Mouse (Mus musculus): ENCODE data around the gene Ahdc1. TPM values are rescaled to one million over a fixed set of nuclear protein-coding genes. Genes with fewer than 3 reads are reported as not detected.

The Ahdc1 gene
- total RNA-seq, 2 experiments from 2014 or later, result 29.3 to 32.8 TPM

DNA sequence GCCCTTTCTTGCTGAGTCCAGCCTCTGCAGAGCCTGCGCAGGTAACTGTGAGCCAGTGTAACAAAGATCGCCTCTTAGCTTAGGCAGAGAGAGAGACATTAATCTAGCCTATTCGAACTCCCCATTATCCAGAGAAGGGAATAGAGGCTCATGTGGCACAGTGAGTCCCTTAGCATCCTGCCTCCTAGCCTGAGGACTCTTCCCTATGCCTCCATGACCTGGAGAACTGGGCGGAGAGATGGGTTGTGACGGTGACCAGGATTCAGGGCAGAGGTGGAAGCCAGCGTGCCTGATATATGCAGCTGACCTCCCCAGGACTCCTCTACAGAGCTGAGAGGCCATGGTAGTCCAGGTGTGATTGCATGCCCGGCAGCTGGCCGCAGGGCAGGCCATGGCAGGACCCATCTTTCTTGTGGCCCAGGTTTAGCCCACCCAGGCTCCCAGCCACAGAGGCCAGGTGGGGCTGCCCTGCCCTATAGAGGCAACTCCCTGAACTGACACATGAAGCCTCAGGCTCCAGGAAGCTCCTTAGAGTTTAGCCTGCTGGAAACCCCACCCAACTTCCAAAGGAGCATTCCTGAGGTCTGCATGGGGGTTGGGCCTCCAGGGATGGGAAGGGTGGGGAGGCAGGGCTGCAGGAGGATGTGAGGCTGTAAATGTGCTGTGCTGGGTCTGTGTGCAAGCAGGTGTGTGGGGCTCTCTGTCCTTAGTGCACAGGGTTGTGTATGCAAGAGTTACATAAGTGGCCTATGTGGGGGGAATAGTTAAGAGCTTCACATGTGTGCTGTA, 44.3 kb downstream of the Ahdc1 start:
- DNase-seq, result no peak

DNA sequence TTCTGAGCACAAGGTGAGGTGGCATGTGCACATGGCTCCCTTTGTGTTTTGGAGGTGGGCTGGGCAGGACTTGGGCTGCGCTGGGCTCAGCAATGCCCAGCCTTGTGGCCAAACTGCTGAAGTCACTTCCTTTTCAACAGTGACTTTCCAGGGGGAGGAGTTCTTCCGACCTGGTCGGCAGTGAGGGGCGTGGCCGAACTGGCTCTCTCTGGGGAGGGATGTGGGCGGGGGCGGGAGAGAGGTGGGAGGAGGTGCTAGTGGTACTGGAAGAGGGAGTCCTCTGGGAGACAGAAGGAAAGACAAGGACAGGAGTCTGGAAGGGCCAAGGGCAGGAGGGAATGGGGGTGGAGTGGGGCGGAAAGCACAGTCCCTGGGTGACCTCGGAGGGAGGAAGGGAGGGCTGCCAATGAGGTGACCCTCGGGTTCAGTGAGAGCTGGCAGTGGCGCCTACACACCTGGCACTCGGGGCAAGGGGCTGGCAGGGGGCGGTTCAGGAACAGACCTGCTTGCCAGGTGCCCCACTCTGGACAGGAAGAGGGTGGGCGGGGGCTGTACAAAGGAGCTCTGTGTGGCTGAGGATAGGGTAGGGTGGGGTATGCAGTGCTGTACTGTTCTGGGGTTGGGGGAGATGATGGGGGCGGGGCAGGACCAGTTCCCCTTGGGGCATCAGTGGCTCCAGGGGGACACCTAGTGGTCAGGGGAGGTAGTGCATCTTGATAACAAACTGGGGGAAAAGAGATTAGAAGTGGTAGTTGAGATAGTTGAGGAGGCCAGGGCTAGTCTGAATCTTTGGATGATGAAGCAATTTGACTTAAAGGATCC, 45.2 kb downstream of the Ahdc1 start:
- peak; percentile 79 for DNase-seq

DNA sequence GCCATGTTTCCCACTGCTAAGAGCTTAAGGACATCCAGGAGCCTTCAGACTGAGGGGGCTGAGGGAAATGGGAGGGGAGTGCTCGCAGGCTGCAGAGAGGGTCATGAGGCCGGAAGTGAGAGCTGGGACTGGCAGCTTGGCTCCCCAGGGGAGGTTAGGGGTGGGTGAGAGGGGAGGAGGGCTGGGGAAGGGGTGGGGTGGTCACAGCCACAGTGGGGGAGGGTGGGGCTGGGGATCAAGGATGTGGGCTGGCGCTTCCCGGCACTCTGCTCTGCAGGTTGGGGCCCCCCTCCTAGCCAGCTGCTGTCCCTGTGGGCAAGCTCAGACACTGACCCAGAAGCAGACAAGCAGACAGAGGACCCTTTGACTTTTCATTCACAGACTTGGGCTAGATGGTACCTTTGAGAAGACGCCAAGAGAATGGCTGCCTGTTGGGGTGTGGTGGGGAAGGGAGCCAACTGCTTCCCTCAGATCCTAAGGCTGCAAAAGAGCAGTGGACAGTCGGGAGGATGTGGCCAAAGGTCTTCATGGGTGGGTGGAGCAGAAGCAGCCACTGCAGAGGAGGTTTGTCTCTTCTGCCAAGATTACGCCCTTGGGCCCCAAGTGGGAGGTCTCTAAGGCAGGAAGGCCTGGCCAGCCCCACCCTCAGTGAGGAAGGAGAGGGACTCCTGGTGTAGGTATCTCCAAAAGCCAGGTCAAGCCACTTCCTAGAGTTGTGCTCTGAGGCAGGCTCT, 46.5 kb downstream of the Ahdc1 start:
- DNase-seq, result peak; percentile 81

DNA sequence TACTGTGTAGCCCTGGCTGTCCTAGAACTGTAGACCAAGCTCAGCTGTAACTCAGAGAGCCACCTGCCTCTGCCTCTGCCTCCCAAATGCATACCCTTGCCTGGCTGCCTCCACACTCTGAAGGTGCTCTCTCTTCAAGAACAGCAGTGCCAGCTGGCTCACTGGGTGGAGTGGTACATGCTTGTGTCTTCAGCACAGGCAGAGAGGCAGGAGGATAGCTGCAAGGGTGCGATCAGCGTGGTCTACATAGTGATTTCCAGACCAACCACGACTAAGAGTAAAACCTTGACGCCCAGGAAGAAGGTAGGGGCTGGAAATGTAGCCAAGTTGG, 47.0 kb downstream of the Ahdc1 start:
- DNase-seq, result no peak

DNA sequence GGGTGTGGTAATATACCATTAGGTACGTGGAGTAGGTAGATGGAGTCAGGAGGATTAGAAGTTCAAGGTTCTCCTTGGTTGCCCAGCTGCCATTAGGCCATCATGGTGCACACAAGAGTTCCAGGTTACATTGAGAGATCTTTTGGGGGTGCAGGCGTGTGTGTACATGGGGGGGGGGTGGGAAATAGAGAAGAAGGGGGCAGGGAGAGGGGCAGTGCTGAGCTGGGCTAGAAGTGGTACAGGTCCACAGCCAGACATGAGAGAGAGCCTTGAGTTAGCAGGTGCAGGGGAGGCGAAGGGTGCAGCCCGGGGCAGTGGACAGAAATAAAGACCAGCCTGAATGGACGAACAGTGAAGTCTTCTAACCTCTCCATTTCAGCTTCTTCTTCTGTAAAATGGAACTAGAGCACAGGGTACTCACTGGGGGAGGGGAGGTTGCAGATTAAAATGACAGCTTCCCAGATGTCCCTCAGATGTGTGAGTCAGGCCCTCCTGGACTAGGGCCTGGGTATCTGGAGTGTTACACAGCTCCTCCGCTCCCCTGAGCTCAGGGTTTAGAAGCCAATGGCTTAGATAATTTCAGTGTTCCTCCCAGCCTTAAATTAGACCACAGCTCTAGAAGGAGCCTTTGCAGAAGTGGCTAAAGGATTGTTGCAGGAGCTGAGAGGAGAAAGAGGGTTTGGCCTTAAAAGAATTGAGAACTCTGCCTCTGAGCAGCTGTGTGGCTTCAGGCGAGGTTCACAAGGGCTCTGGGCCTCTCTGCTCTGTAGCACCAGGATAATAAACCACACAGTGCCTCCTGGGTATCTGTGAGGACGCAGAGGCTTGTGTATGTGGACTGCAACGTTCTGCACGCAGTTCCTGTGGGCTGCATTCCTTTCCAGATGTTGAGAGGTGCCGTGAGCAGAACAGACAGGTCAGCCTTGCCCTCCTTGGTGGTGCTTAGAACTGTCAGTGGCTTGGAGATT, 47.7 kb downstream of the Ahdc1 start:
- no peak for DNase-seq

DNA sequence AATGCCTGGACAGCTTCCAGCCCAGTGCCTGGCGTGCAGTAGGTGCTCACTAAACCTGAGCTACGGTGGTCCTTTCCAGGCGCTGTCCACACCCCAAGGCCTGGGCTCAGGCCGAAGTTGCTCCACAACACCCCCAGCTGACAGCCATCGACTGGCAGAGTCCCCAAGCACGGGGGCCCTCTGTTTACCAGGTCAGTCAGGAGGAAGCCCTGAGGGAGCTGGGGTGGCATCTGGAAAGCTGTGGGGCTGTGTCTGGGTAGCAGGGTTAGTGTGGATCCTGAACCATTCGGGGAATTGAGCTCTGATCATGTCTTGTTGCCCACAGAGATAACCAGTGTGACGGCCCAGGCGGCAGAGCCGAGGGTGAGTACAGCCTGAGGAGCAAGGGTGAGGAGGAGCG, 49.6 kb downstream of the Ahdc1 start:
- no peak for DNase-seq

DNA sequence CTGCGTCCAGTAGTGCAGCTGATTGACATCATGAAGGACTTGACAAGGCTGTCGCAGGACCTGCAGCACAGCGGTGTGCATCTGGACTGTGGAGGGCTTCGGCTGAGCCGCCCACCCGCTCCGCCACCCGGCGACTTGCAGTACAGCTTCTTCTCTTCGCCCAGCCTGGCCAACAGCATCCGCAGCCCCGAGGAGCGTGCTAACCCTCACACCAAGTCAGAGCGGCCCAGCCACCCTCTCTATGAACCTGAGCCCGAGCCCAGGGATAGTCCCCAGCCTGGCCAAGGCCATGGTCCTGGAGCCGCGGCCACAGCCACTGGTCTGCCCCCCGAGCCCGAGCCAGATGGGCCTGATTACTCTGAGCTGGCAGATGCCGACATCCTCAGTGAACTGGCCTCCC, 50.7 kb downstream of the Ahdc1 start:
- DNase-seq, result no peak

DNA sequence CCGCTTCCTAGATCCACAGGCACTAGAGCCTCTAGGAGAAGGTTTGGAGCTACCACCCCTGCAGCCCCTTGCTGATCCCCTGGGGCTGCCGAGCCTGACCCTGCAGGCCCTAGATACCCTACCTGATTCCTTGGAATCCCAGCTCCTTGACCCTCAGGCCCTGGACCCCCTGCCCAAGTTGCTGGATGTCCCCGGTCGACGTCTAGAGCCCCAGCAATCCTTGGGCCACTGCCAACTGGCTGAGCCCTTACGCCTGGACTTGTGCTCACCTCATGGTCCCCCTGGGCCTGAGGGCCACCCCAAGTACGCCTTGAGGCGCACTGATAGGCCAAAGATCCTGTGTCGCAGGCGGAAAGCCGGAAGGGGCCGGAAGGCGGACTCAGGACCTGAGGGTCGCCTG, 51.2 kb downstream of the Ahdc1 start:
- no peak for DNase-seq

DNA sequence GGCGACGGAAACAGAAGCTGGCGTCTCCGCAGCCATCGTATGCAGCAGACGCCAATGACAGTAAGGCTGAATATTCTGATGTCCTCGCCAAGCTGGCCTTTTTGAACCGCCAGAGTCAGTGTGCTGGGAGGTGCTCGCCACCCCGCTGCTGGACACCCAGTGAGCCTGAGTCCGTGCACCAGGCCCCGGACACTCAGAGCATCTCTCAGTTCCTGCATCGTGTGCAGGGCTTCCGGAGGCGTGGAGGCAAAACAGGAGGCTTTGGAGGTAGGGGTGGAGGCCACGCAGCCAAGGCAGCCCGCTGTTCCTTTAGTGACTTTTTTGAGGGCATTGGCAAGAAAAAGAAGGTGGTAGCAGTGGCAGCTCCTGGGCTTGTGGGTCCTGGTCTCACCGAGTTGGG, 52.1 kb downstream of the Ahdc1 start:
- DNase-seq, result no peak

DNA sequence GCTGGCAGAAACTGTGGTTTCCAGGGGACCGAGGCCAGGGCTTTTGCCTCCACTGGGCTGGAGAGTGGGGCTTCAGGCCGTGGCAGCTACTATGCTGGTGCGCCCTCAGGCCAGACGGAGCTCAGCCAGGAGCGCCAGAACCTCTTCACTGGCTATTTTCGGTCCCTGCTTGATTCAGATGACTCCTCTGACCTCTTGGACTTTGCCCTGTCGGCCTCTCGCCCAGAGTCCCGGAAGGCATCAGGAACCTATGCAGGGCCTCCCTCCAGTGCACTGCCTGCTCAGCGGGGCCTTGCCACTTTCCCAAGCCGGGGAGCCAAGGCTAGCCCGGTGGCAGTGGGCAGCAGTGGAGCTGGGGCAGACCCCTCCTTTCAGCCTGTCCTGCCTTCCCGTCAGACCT, 52.7 kb downstream of the Ahdc1 start:
- DNase-seq, result peak; percentile 76

DNA sequence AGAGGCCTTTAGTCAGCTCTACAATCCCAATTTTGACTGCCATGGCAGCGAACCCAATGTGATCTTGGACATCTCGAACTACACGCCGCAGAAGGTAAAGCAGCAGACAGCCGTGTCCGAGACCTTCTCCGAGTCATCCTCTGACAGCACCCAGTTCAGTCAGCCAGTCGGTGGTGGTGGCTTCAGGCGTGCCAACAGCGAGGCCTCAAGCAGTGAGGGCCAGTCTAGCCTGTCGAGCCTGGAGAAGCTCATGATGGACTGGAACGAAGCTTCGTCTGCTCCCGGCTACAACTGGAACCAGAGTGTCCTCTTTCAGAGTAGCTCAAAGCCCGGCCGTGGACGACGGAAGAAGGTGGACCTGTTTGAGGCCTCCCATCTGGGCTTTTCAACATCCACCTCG, 53.7 kb downstream of the Ahdc1 start:
- DNase-seq, result no peak

DNA sequence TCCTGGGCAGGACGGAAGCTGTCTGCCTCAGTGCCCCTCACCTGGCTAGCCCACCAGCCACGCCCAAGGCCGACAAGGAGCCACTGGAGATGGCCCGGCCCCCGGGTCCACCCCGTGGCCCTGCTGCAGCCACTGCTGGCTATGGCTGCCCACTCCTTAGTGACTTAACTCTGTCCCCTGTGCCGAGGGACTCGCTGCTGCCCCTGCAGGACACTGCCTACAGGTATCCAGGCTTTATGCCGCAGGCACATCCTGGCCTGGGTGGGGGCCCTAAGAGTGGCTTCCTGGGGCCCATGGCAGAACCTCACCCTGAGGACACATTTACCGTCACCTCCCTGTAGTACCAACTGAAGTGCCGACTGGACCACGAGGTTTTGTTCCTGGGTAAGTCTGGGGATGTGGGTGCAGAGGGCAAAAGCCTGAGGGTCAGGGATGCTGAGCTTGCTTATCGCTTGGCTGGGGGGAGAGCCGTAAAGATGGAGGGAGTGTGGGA, 54.9 kb downstream of the Ahdc1 start:
- no peak for DNase-seq

DNA sequence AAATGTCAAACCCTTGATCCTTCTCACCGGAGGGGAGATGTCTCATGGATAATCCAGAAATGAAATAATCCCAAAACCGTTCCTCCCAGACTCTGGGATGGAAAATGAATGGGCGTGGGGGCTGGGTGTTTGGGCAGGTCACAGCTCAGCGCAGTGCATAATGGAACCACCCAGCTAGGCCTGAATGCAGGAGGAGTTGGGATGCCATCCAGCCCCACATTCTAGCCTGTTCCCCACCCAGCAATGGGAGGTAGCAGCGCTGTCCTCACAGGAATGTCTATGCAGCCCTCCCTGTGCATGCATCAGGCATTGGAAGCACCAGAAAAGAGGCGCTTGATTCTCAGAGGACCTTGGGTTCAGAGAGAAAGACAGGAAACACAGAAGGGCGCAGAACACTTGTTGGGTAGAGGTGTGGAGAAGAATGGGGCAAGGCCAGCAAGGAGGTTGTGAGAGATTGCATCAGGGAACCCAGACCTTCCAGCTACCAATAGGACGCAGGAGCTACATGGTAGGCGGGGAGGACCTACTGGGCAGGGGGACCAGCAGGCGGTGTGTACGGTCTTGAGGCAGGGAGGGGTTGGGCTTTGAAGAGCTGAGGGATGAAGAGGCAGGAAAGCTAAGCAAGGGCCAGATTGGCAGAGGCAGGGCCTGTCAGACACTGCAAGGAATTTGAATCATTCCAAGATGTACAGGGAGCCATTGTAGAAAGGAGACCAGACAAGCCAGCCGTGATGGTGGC, 57.5 kb downstream of the Ahdc1 start:
- DNase-seq, result no peak

DNA sequence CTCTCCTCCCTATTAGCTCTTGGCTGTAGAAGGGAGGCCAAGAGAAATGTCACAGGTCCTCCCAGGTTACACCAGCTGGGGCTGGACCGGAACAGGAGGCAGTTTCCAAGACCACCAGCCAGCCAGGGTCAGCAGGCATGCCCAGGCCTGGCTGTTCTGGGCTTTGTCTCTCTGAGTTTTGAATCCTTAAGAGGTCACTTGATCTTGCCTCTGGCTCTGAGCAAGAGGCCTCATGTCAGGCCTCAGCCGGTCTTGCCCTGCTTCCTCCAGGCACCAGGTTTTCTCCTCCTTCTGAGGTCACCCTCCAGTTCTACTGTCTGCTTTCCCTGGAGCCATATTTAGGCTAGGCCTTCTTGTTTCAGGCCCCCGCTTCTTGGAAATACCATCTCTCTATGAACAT, 59.3 kb downstream of the Ahdc1 start:
- DNase-seq, result peak; percentile 81

DNA sequence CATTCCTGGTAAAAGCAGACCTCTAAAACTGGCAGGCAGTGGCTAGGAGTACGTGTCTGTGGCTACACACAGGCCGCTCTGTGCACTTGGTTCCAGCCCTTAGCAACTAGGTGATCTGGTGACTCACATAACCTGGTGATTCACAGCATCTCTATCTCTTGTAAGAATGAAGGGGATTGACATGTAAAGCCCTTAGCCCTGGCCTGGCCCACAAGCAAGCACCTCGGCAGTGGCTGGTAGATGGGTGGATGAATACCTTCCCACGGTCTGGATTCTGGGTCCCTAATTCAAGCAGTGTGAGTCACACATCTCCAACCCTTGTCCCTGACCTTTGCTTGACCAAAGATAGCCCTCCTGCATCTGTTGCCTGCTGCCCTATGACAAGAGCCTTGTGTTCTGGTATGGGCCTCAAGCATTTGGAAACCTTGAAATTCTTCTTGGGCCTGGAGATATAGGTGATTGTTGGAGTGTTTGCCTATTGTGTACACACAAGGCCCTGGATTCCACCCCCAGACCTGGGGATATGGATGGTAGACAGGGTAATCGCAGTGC, 59.8 kb downstream of the Ahdc1 start:
- DNase-seq, result no peak

DNA sequence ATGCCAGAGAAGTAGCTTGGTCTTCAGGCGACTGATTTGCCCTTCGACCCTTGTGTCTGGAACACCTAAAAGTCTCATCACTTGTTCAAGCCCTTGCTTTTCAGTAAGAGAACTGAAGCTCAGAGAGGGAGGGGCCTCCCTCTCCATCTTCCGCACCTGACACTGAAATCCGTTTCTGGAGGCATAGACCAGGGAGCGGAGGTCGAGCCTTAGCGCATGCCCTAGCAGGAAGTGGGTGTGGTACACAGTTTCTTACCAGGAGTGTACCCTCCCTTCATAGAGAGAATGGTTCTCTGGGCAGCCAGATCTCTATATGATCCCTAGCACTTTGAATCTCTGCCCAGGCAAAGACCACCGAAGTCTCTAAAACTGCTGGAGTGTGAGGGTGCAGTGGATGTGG, 62.1 kb downstream of the Ahdc1 start:
- DNase-seq, result no peak

DNA sequence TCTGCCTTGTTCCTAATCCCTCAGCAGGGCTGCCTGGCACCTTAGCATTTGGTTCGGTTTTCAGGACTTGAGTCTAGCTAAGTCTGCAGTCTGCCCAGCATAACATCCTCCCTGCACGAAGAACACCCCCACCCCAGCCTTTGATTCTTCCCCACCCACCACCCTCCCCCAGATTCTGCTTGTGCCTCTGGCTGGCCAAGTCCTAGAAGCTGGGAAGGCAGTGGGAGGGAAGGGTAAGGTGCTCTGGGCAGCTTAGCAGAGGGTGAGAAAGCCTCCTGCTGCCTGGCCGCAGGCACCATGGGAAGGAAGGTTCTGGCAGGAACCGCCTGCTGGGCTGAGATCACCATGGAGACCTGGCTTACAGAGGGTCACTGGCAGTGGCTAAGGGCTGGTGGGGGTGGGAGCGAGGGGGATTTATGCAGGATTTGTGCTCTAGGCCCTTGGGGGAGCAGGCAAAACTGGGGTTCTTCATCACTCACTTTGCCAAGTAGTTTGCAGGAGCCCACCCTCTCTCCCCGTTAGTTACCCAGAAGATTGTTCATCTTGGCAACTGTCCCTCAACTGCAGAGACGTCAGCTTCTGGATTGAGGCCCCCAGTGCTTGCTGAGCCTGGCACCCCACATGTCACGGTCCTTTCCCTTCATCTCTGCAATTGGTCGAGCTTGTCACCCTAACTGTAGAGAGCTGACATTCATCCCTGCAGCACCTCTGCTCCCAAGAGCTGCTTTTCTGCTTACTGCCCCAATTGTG, 63.2 kb downstream of the Ahdc1 start:
- DNase-seq, result no peak

DNA sequence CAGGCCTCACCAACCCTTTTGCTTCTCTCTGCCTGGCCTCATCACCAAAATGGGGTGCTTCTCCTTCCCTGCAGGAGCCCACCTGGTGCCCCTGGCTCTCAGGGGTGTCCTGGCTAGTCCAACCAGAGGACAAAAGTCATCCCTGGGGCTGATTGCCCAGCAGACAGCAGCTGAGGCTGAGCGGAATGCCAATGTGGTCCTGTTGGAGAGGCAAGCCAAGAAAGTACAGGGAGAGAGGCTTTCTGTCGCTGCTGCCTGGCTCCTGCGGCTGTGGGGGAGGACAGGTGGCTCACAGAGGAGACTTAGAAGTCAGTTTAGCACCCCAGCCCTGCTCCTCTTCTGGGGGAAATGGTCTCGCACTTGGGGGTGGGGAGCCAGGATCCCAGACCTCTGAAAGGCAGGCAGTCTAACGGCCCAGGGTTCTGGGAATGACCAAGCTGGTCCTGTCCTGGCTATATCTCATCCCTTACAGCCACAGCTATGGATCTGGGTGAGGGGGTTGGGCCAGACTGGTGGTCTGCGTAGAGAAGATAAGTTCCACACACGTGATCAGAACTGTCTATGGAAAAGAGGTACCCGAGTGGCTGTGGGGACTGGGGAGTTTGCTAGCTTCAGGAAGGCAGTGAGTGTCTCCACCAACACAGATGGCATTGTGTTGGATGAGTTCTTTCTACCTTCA, 64.0 kb downstream of the Ahdc1 start:
- DNase-seq, result no peak

DNA sequence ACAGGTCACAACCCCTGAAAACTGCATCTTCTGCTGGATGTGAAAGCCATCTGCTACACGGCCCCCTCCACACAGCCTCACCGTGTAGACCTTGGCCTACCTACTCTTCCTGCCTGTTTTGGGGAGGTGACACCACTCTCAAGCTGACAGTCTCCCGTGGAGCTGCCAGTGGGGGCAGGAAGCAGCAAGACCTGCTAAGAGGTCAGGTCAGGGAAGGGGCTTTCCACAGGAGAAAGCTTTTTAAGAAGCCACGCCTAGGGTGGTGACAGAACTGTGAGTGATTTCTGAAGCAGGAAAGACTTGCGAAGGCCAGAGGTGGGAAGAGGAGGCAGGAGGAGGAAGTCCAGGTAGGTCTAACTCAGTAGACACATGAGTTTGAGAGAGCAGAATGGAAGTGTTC, 67.9 kb downstream of the Ahdc1 start:
- no peak for DNase-seq

Measured in gastrocnemius, postnatal 25 days (tissue).